Mouse (Mus musculus): ENCODE results near the gene Cggbp1.

The Cggbp1 gene

DNA sequence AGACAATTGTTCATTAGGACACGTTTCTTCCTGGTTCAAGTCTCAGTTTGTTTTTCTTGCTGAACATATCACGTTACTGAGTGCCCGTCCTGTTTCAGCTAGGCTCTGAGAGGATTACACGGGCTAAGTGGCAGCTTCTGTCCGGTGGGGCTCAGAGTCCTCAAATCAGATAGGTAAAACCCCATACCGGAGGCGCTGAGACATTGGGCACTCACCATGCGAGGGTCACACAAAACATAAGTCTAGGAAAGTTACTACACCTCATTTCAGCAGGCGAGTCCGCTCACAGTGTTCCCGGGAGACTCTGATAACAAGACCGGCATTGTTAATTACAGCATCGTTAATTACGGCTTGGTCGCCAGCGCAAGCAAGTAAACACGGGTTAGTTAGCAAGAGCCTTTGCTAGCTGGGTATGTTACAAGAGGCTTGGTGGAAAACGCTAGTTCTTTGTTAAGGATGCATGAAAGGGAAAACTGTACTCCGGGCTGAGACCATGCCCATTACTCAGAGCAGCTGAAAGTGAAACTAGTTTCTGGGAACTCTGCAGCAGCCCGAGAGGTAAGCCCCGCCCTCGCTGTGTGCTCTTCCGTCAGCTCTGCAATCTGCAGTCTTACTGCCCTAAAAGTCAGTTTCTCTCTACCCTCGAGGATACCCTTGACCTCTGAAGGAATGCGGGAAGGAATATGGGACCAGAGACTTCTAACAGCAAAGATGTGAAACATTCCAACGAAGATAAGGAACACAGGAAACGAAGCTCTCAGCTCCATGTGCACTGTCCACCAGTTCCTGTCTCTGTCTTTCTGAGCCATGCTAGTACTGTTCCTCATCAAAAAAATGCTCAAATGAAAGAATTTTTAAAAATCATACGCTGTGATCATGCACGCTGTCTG lies 21.9 kb downstream of the Cggbp1 start:
- DNase-seq (ENCODE audit: low spot score): peak; percentile 60

DNA sequence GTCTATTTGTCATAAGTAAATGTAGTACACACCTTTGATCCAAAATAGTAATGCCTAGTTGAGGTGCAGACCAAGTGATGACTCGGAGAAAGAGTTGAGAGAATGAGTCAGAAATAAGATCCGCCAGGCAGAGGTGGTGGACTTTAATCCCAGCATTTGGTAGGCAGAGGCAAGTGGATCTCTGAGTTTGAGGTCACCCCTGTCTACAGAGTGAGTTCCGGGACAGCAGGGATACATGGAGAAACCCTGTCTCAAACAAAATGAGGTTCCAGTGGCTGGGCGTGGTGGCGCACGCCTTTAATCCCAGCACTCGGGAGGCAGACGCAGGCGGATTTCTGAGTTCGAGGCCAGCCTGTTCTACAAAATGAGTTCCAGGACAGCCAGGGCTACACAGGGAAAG lies 23.6 kb downstream of the Cggbp1 start:
- no peak for DNase-seq (ENCODE audit: low spot score)

DNA sequence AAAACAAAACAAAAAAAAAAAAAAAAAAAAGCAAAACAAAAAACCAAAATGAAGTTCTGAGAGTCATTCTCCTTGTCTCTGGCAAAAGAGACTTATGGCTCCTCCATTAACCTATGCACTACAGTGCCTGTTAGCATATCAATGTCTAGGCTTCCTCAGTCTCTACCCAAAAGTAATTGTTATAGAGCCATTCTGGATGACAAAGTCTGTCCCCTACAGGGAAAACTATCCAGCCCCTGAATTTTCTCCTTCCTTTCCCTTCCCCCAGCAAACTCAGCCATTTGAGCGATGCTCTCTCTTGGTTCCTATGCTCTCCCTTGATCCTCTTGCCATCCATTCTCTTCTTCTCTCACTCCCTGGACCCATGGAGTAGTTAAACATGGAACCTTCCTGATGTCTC lies 24.0 kb downstream of the Cggbp1 start:
- no peak for DNase-seq (ENCODE audit: low spot score)

DNA sequence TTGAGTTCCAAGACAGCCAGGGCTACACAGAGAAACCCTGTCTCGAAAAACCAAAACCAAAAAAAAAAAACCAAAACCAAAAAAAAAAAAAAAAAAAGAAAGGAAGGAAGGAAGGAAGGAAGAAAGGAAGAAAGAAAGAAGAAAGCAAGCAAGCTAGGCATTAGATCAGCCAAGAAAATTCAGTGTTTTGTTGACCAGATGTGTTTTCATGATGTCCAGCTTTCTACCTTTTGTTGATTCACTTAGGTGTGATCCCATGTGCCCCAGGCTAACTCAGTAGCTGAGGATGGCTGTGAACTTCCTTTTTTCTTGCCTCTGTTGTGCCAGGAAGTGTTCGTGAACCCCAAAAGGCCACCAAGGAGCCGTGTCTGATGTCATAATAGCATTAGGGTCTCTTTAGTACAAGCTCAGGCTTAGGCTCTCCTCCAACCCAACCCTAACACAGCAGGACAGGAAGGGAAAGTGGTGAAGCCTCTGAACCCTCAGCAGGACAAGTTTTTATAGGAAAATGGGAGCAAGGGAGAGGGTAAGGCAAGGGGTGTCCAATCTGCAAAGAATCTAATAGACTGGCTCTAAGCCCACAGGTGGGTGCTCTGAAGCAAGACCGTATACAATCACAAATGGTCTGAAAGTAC lies 25.0 kb downstream of the Cggbp1 start:
- DNase-seq (ENCODE audit: low spot score): no peak

DNA sequence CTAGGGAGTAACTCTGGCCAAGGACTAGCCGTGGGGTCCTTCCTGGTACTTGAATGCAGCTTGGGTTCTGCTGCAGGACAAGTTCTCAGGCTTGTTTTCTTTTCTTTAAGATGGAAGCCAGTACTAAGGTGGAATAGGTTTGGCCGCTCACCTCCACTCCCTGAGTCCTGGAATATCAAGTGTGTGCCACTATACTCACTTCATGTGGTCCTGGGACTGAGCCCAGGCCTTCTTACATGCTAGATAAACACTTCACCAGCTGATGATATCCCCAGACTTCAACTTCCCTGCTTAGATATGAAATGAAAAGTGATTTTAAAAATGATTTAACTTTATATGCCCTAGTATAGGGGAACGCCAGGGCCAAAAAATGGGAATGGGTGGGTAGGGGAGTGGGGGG lies 25.5 kb downstream of the Cggbp1 start:
- no peak for DNase-seq (ENCODE audit: low spot score)

DNA sequence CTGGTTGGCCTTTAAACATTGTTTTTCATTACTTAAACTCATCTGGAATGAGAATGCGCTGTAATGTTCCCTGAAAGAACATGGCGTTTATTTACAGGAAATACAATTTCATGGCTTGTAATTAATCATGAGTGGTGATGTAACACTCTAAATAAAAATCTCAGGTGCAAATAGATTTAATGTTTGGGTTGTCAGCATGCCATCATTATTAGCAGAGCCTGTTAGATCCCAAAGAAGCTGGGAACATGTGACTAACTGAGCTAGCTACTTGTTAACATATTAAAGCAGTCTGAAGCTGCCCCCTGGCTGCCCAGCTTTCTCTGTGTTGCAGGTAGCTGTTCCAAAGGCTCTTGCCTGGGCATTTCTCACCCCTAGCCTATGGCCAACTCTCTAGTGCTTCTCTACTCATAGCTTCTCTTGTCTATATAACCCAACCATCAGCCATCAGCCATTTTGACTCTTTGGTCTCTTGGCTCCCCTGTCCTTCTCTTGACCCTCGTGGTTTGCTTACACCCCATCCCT lies 26.9 kb downstream of the Cggbp1 start:
- no peak for DNase-seq (ENCODE audit: low spot score)

DNA sequence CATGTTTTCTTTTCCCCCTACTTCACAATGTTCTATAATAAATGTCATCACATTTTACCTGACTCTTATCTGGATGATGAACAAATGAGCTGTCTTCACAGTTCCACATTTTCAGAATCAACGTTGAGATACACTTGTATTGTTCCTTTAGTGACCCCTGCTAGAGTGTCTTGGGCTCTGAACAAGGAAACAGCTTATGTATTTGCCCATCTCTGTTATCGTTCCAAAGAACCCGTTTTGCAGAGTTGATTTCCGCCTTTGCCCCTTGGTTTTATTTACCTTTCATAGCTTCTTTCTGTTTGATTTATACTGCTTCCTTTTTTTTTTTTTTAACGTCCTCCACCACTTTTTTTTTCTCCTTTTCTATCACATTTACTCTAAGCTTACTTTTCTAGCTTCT lies 27.9 kb downstream of the Cggbp1 start:
- DNase-seq (ENCODE audit: low spot score): no peak

DNA sequence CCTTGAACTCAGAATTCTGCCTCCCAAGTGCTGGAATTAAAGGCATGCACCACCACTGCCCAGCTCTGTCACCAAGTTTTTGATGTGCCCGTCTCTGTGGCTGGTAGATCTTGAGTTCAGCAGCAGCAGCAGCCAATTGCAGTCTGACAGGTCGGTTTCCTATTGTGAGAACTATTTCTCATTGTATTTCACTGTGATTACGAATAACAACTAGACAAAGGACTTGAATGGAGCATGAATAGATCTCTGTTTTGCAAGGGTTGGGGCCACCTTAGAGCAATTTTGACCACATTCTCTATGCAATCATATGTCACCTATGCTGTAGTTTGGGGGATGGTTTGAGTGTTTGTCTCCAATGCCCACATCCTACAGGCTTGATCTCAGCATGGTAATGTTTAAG lies 29.2 kb downstream of the Cggbp1 start:
- DNase-seq (ENCODE audit: low spot score): no peak

DNA sequence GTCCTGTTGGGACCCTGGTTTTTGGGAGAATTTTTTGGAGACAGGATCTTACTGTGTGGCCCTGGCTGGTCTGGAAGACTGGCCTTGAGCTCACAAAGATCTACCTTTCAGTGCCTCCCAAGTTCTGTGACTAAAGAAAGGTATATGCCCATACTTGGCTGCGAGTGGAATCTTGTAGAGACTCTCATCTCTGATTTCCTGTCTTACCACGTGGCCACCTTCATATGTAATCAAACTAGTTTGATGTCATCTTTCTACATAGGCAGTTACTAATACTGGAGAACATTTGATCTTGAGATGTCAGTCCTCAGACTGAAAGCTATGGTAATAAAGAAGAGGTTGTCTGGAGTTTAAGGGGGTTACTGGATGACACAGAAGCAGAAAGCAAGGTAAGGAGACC lies 29.6 kb downstream of the Cggbp1 start:
- DNase-seq (ENCODE audit: low spot score): no peak

DNA sequence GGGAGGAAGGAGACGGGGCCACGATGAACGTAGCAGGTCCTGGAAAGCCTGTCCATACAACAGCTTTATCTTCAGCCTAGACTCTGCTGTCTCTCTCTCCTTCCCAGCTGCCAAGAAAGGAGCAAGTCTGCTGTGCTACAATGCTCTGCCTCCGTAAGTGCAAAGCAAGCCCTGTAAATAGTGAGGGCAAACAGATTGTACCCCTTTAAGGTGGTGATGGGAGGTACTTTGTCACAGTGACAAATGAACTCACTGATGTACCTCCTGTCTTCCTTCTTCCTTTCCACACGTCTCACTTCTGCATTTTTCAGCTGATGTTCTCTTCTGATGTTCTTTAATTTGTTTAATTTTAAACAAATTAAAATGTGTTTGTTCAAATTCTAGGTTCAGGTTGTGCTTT lies 32.1 kb downstream of the Cggbp1 start:
- DNase-seq (ENCODE audit: low spot score): no peak

DNA sequence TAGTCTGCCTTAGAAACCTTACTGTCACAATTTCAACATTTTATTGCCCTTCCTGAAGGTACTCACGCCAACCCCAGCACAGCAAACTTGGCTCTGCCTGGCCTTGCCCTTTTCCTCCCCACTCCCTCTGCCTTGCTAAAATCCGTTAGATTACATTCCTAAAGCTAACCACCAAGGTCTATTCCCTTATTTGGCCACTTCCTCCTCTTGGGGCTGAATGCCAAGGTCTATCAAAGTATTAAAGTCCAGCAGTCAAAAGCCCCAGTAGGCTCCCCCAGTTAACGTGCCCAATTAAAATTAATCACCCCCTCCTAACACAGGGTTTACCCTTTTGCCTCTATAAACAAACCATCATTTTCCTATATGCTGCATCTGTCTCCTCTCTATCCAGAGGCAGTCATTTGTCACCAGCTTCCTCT lies 32.6 kb downstream of the Cggbp1 start:
- DNase-seq (ENCODE audit: low spot score): peak; percentile 41

DNA sequence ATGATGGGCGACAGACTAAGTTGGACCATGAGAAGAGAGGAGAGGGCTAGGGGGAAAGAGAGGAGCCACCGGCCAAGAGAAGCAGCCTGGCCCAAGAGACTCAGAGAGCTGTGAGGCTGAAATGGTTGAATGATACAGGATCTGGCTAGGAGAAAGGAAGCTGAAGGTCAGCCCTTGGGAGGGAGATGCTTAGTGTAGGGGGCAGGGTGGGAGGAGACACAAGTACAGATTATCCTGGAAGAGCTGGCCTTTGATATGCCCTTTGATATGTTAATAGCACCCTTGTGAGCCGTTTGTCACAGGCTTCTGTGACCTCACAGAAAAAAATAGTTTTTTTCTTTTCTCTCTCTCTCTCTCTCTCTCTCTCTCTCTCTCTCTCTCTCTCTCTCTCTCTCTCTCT lies 33.3 kb downstream of the Cggbp1 start:
- DNase-seq (ENCODE audit: low spot score): no peak

DNA sequence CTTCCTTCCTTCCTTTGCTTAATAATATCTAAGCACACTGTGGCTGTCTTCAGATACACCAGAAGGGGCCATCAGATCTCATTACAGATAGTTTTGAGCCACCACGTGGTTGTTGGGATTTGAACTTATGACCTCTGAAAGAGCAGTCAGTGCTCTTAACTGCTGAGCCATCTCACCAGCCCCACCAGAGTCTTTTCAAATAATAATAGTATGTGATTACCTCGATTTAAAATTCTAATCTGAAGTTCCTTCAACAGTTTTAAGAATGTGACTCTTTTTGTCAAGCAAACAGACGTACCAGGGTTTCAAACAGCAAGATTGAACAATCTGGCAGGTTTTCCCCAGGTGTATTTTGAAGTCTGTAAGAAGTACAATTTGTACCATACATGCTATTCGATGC lies 33.8 kb downstream of the Cggbp1 start:
- DNase-seq (ENCODE audit: low spot score): no peak

DNA sequence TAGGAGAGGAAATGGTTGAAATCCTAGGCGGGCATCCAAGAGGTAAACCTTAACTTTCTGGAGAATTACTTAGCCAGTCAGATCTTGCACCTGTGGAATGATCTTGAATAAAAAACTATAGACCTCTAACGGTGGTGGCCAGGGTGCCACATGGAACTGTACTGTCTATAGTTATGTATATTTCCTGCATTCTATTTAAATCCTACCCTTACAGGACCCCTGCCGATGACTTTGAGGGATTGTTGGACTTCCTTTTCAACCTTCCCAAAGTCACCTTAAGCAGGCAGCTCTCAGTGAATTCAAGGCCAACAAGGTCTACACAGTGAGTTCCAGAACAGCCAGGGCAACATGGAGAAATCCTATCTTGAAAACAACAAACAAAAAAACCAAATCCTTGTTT lies 37.7 kb downstream of the Cggbp1 start:
- DNase-seq (ENCODE audit: low spot score): no peak

DNA sequence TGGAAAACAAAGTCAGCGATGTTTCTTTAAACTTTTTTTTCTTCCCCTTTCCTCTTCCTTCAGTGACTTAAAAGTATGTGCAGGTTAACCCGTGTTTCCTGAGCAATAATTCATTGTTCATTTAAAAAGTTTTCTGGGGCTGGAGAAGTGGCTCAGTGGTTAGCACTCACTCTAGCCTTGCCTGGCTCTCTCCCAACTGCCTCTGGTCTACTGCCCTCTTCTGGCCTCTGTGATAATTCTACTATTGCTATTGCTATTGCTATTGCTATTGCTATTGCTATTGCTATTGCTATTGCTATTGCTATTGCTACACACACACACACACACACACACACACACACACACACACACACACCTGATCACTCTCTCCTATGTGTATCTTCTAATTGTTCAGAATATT lies 47.3 kb downstream of the Cggbp1 start:
- no peak for DNase-seq (ENCODE audit: low spot score)

DNA sequence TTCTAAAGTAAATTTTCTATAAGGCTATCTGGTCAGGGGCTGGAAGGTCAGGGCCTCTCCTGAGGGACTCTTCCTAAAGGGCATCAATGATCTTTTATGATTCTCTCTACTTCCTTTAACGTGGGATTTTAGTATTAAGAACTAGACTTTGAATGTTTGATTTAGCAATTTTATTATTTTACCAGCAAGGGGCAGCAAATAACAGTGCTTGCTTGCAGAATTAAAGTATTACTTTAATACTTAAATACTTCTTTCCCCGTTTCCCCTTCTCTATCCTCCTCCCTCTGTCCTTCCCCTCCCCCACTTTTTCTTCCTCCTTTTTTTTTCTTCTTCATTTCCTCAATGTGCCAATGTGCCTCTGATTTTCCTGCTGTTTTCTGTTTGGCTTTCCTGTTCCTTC lies 51.5 kb downstream of the Cggbp1 start:
- no peak for DNase-seq (ENCODE audit: low spot score)

DNA sequence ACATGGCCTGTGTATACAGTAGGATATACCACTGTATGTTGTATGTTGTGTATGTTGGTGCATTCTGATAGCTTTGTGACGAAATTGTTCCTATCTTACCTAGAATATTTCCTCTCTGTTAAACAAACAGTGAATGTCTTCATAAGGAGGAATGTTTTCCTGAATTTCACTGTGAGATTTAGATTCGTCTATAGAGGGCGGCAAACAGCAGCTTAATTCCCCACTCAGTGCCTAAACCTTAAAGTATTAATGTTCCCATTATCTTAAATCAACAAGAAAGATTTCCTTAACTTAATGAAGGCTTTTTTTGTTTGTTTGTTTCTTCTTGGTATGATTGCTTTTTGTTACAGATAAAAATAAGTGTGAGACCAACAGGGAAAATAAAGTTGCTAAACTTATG lies 55.3 kb downstream of the Cggbp1 start:
- DNase-seq (ENCODE audit: low spot score): no peak

DNA sequence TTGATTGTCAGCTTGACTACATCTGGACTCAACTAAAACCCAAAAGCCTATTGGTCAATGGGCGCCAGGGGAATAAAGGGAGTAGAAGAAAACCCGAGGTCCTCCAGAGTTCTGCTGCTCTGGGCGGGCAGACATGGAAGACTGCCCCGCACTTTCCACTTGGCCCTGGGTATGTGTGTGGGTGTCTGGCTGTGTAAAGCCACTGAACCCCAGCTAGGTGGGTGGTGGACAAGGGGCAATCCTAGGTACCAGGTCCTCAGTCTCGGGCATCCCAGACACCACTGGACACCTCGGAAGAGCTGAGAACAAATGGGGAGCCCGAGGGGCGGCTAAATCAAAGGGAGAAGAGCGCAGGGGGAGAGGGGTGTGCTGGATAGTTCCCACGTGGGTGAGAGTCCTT lies 57.0 kb downstream of the Cggbp1 start:
- DNase-seq (ENCODE audit: low spot score): no peak
